Mouse (Mus musculus) liver, embryonic 14.5 days (tissue): ENCODE measurements around the gene Lrp1.

Experiments
- CTCF ChIP-seq: IDR thresholded peaks from 2 replicates; pipeline ENCODE4 v1.5.1; 2016; ENCODE audit warnings: antibody characterized with exemption, low read depth, control low read depth
- EP300 ChIP-seq: IDR thresholded peaks from 2 replicates; pipeline ENCODE4 v1.6.1; 2016; ENCODE audit warnings: antibody characterized with exemption, low read depth

DNA sequence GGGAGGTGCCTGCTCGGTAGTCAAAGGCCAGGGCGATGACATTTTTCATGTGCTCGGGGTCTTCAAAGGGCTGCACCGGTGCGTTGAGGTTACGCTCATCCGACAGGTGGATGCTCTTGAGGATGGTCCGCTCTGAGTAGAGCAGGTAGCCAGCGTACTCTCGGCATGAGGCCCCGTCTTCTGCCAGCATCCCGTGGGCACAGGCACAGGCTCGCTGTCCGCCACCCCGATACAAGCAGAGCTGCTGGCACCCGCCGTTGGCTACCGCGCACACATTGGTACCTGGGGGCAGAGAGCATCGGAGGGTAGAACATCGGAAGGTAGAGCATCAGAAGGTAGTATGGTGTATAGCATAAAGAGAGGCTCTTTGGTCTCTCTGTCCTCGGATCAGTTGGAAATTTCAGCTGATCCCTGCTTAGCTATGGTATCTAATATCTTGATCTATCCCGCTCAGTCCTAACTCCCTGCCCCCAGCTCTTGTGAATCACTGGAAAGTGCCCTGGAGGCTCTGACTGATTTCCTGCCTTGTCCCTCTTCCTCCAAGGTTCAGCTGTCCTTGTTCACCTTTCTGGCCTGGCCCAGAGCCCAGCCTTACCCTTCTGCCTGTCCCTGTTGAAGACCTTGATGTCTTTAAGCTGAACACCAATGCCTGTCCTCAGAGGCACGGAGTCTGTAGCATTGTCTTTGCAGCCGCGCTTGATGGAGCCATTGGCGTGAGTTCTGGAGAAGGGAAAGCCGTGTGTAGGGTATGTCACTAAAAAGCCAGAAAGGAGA is 54.2 kb downstream of the Lrp1 start:
- no peak for TF ChIP-seq EP300
- no peak for TF ChIP-seq CTCF
